Mouse (Mus musculus) bone marrow macrophage, adult 2 months (primary cell): ENCODE measurements at regions not wholly inside any gene's neighbourhood (a gene's known extent, or its start where the extent isn't known, plus 50 kb on each side); places are given as distances from the start of the nearest gene placed in this dataset.

Source experiments
- CTCF ChIP-seq: IDR thresholded peaks from 2 replicates; pipeline ENCODE4 v1.5.1; 2012; ENCODE audit warnings: low read depth, mild to moderate bottlenecking, low read length, moderate library complexity
- POLR2A ChIP-seq: IDR thresholded peaks from 2 replicates; pipeline ENCODE4 v1.6.1; 2012; ENCODE audit warnings: mild to moderate bottlenecking, low read depth, low read length, borderline replicate concordance

GRCm38 (mm10) chr1:152252658-152253267, 133.7 kb downstream of the Tsen15 start:
- TF ChIP-seq CTCF: no peak
- no peak for TF ChIP-seq POLR2A
